Mouse (Mus musculus) forebrain, embryonic 16.5 days (tissue): ENCODE data around the gene Crispld2. TPM values are rescaled to one million over a fixed set of nuclear protein-coding genes. Genes with fewer than 3 reads are reported as not detected.

Experiments used
- ATAC-seq: fragments of 200-750 bp; cut with Nextera tagmentation; 2 replicates; pipeline ENCODE4 v1.8.0; 2017; ENCODE audit warnings: mild to moderate bottlenecking, moderate library complexity
- H3K27ac ChIP-seq: fragments of 300-500 bp; sonication (generic); 2 replicates; pipeline ENCODE4 v1.5.1; 2014; ENCODE audit warnings: low read length, control low read depth
- H3K27me3 ChIP-seq: fragments of 300-500 bp; sonication (generic); replicated peaks from 2 replicates; pipeline ENCODE4 v1.6.1; 2014; ENCODE audit warnings: low read length; ENCODE audit not compliant: control insufficient read depth, insufficient read depth
- H3K36me3 ChIP-seq: fragments of 300-500 bp; sonication (generic); 2 replicates; pipeline ENCODE4 v1.6.1; 2014; ENCODE audit not compliant: control insufficient read depth, insufficient read depth
- H3K4me1 ChIP-seq: fragments of 300-500 bp; sonication (generic); replicated peaks from 2 replicates; pipeline ENCODE4 v1.6.1; 2014; ENCODE audit warnings: low read length; ENCODE audit not compliant: control insufficient read depth, insufficient read depth
- H3K4me2 ChIP-seq: fragments of 300-500 bp; sonication (generic); 2 replicates; pipeline ENCODE4 v1.6.1; 2014; ENCODE audit warnings: mild to moderate bottlenecking, low read length, control low read depth
- H3K4me3 ChIP-seq: fragments of 300-500 bp; sonication (generic); replicated peaks from 2 replicates; pipeline ENCODE4 v1.5.1; 2014; ENCODE audit warnings: mild to moderate bottlenecking, low read length, control low read depth
- H3K9ac ChIP-seq: fragments of 300-500 bp; sonication (generic); replicated peaks from 2 replicates; pipeline ENCODE4 v1.6.1; 2014; ENCODE audit warnings: low read depth, low read length, control low read depth
- H3K9me3 ChIP-seq: fragments of 300-500 bp; sonication (generic); 2 replicates; pipeline ENCODE4 v1.6.1; 2016; ENCODE audit warnings: low read length; ENCODE audit not compliant: control insufficient read depth
- WGBS: fragments of 180-500 bp; shearing (Covaris S2); extraction: QIAGEN DNeasy Blood & Tissue Kit; methylation state at CpG from one replicate; pipeline ENCODE4 v1.1.7; 2014; 5-methylcytosine and 5-hydroxymethylcytosine counted together
- polyA plus RNA-seq: library from polyadenylated mRNA; unstranded; fragments of >200 nt; fragmentation: Nextera tagmentation; extraction: Ambion mirVana; gene quantifications from 2 replicates; pipeline ENCODE4 v1.2.1, GENCODE M21; 2015

The Crispld2 gene
- polyA plus RNA-seq, 1 experiment from 2014 or later: 1.2 TPM

GRCm38 (mm10) chr8:120017349-120017748 lies 25.1 kb downstream of the Crispld2 start:
- Histone ChIP-seq H3K36me3 (no peaks in the 10 kb centered on the region), H3K27me3 (no peaks in the 10 kb centered on the region), H3K4me2 (no peak overlapping the region), H3K9me3 (no peaks in the 10 kb centered on the region), H3K4me3 (no peak overlapping the region), H3K27ac (no peak overlapping the region), H3K4me1 (no peaks in the 10 kb centered on the region), H3K9ac (no peak overlapping the region)
- ATAC-seq: no peak
- WGBS: 92% methylated on average over 13 of the region's 13 CpGs

- WGBS: 95% methylated on average over 6 of the region's 6 CpGs
- no peak overlapping the region for H3K4me2 ChIP-seq
- H3K27ac ChIP-seq: no peak overlapping the region
- H3K4me1 ChIP-seq: no peaks in the 10 kb centered on the region
- no peak overlapping the region for H3K9ac ChIP-seq
- H3K4me3 ChIP-seq: no peak overlapping the region
- no peaks in the 10 kb centered on the region for H3K27me3 ChIP-seq
- H3K36me3 ChIP-seq: no peaks in the 10 kb centered on the region
- no peak for ATAC-seq
- no peaks in the 10 kb centered on the region for H3K9me3 ChIP-seq
Observed at GRCm38 (mm10) chr8:120017786-120018185, 25.5 kb downstream of the Crispld2 start.

- no peaks in the 10 kb centered on the region for H3K9me3 ChIP-seq
- no peak overlapping the region for H3K9ac ChIP-seq
- H3K4me2 ChIP-seq: no peak overlapping the region
- ATAC-seq: no peak
- WGBS: 59% methylated on average over 6 of the region's 6 CpGs
- H3K4me3 ChIP-seq: no peak overlapping the region
- no peaks in the 10 kb centered on the region for H3K27me3 ChIP-seq
- no peaks in the 10 kb centered on the region for H3K4me1 ChIP-seq
- H3K27ac ChIP-seq: no peak overlapping the region
- H3K36me3 ChIP-seq: no peaks in the 10 kb centered on the region
Observed at GRCm38 (mm10) chr8:120018379-120018778, 26.1 kb downstream of the Crispld2 start.

- ATAC-seq: no peak
- WGBS: 78% methylated on average over 5 of the region's 5 CpGs
Observed at GRCm38 (mm10) chr8:120019297-120019696, 27.1 kb downstream of the Crispld2 start.

GRCm38 (mm10) chr8:120020298-120020697 lies 28.1 kb downstream of the Crispld2 start:
- Histone ChIP-seq H3K4me2 (no peak overlapping the region), H3K9ac (no peak overlapping the region), H3K36me3 (no peaks in the 10 kb centered on the region), H3K27me3 (no peaks in the 10 kb centered on the region), H3K4me1 (no peaks in the 10 kb centered on the region), H3K27ac (no peak overlapping the region), H3K9me3 (no peaks in the 10 kb centered on the region), H3K4me3 (no peak overlapping the region)
- 70% methylated on average over 7 of the region's 7 CpGs for WGBS
- no peak for ATAC-seq

More at GRCm38 (mm10) chr8:120019297-120019696, 27.1 kb downstream of the Crispld2 start:
- Histone ChIP-seq H3K9ac (no peak overlapping the region), H3K4me2 (no peak overlapping the region), H3K4me1 (no peaks in the 10 kb centered on the region), H3K27me3 (no peaks in the 10 kb centered on the region), H3K9me3 (no peaks in the 10 kb centered on the region), H3K4me3 (no peak overlapping the region), H3K36me3 (no peaks in the 10 kb centered on the region), H3K27ac (no peak overlapping the region)

GRCm38 (mm10) chr8:120026199-120026598 lies 34.0 kb downstream of the Crispld2 start:
- H3K4me2 ChIP-seq: no peak overlapping the region
- H3K36me3 ChIP-seq: no peaks in the 10 kb centered on the region
- H3K27me3 ChIP-seq: no peaks in the 10 kb centered on the region
- 92% methylated on average over 5 of the region's 5 CpGs for WGBS
- ATAC-seq: no peak
- no peak overlapping the region for H3K9ac ChIP-seq
- no peak overlapping the region for H3K4me3 ChIP-seq
- no peaks in the 10 kb centered on the region for H3K9me3 ChIP-seq
- no peaks in the 10 kb centered on the region for H3K4me1 ChIP-seq
- no peak overlapping the region for H3K27ac ChIP-seq

GRCm38 (mm10) chr8:120026991-120027390 lies 34.8 kb downstream of the Crispld2 start:
- 88% methylated on average over 6 of the region's 6 CpGs for WGBS
- ATAC-seq: no peak
- Histone ChIP-seq H3K27me3 (no peaks in the 10 kb centered on the region), H3K36me3 (no peaks in the 10 kb centered on the region), H3K9me3 (no peaks in the 10 kb centered on the region), H3K4me3 (no peak overlapping the region), H3K4me2 (no peak overlapping the region), H3K9ac (no peak overlapping the region), H3K4me1 (no peaks in the 10 kb centered on the region), H3K27ac (no peak overlapping the region)

- H3K4me3 ChIP-seq: no peak overlapping the region
- no peaks in the 10 kb centered on the region for H3K27me3 ChIP-seq
- H3K9me3 ChIP-seq: no peaks in the 10 kb centered on the region
- H3K4me1 ChIP-seq: no peaks in the 10 kb centered on the region
- H3K27ac ChIP-seq: no peak overlapping the region
- 73% methylated on average over 5 of the region's 5 CpGs for WGBS
- no peak overlapping the region for H3K4me2 ChIP-seq
- H3K36me3 ChIP-seq: no peaks in the 10 kb centered on the region
- no peak for ATAC-seq
- no peak overlapping the region for H3K9ac ChIP-seq
Observed at GRCm38 (mm10) chr8:120030447-120030846, 38.2 kb downstream of the Crispld2 start.

GRCm38 (mm10) chr8:120032549-120033208 lies 40.4 kb downstream of the Crispld2 start:
- no peak overlapping the region for H3K4me2 ChIP-seq
- H3K27me3 ChIP-seq: no peaks in the 10 kb centered on the region
- H3K4me3 ChIP-seq: no peak overlapping the region
- no peak overlapping the region for H3K27ac ChIP-seq
- H3K9me3 ChIP-seq: no peaks in the 10 kb centered on the region
- H3K36me3 ChIP-seq: no peaks in the 10 kb centered on the region
- 85% methylated on average over 5 of the region's 5 CpGs for WGBS
- no peak for ATAC-seq
- no peak overlapping the region for H3K9ac ChIP-seq
- H3K4me1 ChIP-seq: no peaks in the 10 kb centered on the region

- H3K27ac ChIP-seq: no peak overlapping the region
- H3K27me3 ChIP-seq: no peaks in the 10 kb centered on the region
- H3K9ac ChIP-seq: no peak overlapping the region
- H3K4me2 ChIP-seq: no peak overlapping the region
- 28% methylated on average over 6 of the region's 6 CpGs for WGBS
- no peak for ATAC-seq
- no peaks in the 10 kb centered on the region for H3K4me1 ChIP-seq
- H3K36me3 ChIP-seq: no peaks in the 10 kb centered on the region
- H3K9me3 ChIP-seq: no peaks in the 10 kb centered on the region
- H3K4me3 ChIP-seq: no peak overlapping the region
Observed at GRCm38 (mm10) chr8:120034471-120034870, 42.2 kb downstream of the Crispld2 start.
